Mouse (Mus musculus) liver, postnatal 0 days (tissue): ENCODE results near the gene Supt4a. TPM values are rescaled to one million over a fixed set of nuclear protein-coding genes. Genes with fewer than 3 reads are reported as not detected.
A peak's percentile ranks its signal among the peaks of the same experiment; 100 is the strongest.

Experiments
- ATAC-seq: fragments of 200-750 bp; cut with Nextera tagmentation; 2 replicates; pipeline ENCODE4 v1.8.0; 2017; ENCODE audit warnings: mild to moderate bottlenecking, moderate library complexity
- DNase-seq: peaks from one replicate; pipeline ENCODE4 v3.0.0-alpha.2; 2016
- H3K27ac ChIP-seq: fragments of 300-500 bp; sonication (generic); 2 replicates; pipeline ENCODE4 v1.5.1; 2014; ENCODE audit warnings: antibody characterized with exemption, moderate library complexity, mild to moderate bottlenecking, low read depth
- H3K27me3 ChIP-seq: fragments of 300-500 bp; sonication (generic); 2 replicates; pipeline ENCODE4 v1.6.1; 2014; ENCODE audit warnings: low read length, control low read depth, mixed read lengths; ENCODE audit not compliant: insufficient read depth
- H3K36me3 ChIP-seq: fragments of 300-500 bp; sonication (generic); replicated peaks from 2 replicates; pipeline ENCODE4 v1.6.1; 2014; ENCODE audit warnings: mild to moderate bottlenecking, control low read depth, low read length, moderate library complexity, mixed read lengths; ENCODE audit not compliant: insufficient read depth
- H3K4me1 ChIP-seq: fragments of 300-500 bp; sonication (generic); 2 replicates; pipeline ENCODE4 v1.6.1; 2014; ENCODE audit warnings: antibody characterized with exemption, mild to moderate bottlenecking, control low read depth; ENCODE audit not compliant: insufficient read depth
- H3K4me2 ChIP-seq: fragments of 300-500 bp; sonication (generic); 2 replicates; pipeline ENCODE4 v1.6.1; 2014; ENCODE audit warnings: low read depth, mild to moderate bottlenecking, low read length, moderate library complexity, mixed read lengths
- H3K4me3 ChIP-seq: fragments of 300-500 bp; sonication (generic); 2 replicates; pipeline ENCODE4 v1.5.1; 2014; ENCODE audit warnings: low read depth, low read length
- H3K9ac ChIP-seq: fragments of 300-500 bp; sonication (generic); replicated peaks from 2 replicates; pipeline ENCODE4 v1.6.1; 2014; ENCODE audit warnings: mild to moderate bottlenecking, moderate library complexity
- H3K9me3 ChIP-seq: fragments of 300-500 bp; sonication (generic); 2 replicates; pipeline ENCODE4 v1.6.1; 2016; ENCODE audit warnings: mild to moderate bottlenecking, control low read depth, low read length, mixed read lengths
- CTCF ChIP-seq: sonication (generic); IDR thresholded peaks from 2 replicates; pipeline ENCODE4 v1.5.1; 2016; ENCODE audit warnings: antibody characterized with exemption, low read depth
- EP300 ChIP-seq: IDR thresholded peaks from 2 replicates; pipeline ENCODE4 v1.6.1; 2016; ENCODE audit warnings: antibody characterized with exemption, low read depth, mild to moderate bottlenecking
- WGBS: fragments of 180-500 bp; shearing (Covaris S2); extraction: QIAGEN DNeasy Blood & Tissue Kit; methylation state at CpG from one replicate; pipeline ENCODE4 v1.1.7; 2014; ENCODE audit not compliant: insufficient replicate concordance; 5-methylcytosine and 5-hydroxymethylcytosine counted together
- microRNA counts: library from miRNA; unstranded; fragments of <30 nt; microRNA quantifications from one replicate; lab custom pipeline; 2015
- microRNA-seq: library from miRNA; unstranded; fragments of <30 nt; microRNA quantifications from one replicate; pipeline ENCODE4, GENCODE M21; 2016
- polyA plus RNA-seq: library from polyadenylated mRNA; unstranded; fragments of >200 nt; fragmentation: Nextera tagmentation; extraction: Ambion mirVana; gene quantifications from 2 replicates; pipeline ENCODE4 v1.2.1, GENCODE M21; 2015

Gene Supt4a
- polyA plus RNA-seq, 1 experiment from 2014 or later = 120 TPM

DNA sequence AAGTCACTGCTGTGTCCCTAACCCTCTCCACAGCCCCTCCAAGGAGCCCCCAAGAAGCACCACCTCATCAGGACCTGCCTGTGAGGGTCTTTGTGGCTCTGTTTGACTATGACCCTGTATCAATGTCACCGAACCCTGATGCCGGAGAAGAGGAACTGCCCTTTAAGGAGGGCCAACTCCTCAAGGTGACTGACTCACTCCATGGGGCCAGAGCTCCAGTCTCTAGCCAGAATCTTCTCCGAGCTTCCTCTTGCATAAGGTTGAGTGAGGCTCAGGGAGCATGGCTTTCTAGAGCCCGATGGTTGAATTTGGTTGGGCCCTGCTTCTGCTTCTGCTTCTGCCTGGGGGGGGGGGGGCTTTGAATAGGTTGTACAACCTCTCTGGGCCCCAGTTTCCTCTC is 42.0 kb downstream of the Supt4a start:
- WGBS = 67% methylated on average over 4 of the region's 4 CpGs
- Histone ChIP-seq H3K4me1 (peaks cover 10% of the 10 kb centered on the region), H3K27me3 (peaks cover 3% of the 10 kb centered on the region; the same call in 1 of the 2 replicates), H3K4me2 (no peak overlapping the region), H3K4me3 (no peak overlapping the region), H3K9ac (no peak overlapping the region), H3K27ac (no peak overlapping the region), H3K36me3 (no peaks in the 10 kb centered on the region), H3K9me3 (no peaks in the 10 kb centered on the region)
- TF ChIP-seq CTCF = no peak
- TF ChIP-seq EP300 = no peak
- ATAC-seq (no peak), DNase-seq (no peak)

DNA sequence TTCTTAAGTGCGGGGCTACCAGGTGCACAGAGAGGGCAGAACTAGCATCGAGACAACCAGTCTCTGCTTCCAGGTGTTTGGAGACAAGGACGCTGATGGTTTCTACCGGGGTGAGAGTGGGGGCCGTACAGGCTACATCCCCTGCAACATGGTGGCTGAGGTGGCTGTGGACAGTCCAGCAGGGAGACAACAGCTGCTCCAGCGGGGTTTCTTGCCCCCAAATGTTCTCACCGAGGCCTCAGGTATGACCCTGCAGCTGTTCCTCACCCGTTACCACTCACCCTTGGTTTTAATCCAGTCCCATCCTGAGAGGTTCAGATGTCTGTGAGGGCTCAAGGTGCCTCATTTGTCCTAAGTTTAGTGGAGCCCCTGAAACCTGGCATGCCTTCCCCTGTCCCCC is 42.8 kb downstream of the Supt4a start:
- TF ChIP-seq CTCF = no peak
- TF ChIP-seq EP300 = no peak
- Histone ChIP-seq H3K4me3 (no peak overlapping the region), H3K9me3 (no peaks in the 10 kb centered on the region), H3K4me2 (no peak overlapping the region), H3K4me1 (peaks cover 10% of the 10 kb centered on the region), H3K36me3 (no peaks in the 10 kb centered on the region), H3K27ac (no peak overlapping the region), H3K9ac (no peak overlapping the region), H3K27me3 (peaks cover 3% of the 10 kb centered on the region; the same call in 1 of the 2 replicates)
- ATAC-seq (no peak), DNase-seq (no peak)
- 75% methylated on average over 8 of the region's 8 CpGs for WGBS

DNA sequence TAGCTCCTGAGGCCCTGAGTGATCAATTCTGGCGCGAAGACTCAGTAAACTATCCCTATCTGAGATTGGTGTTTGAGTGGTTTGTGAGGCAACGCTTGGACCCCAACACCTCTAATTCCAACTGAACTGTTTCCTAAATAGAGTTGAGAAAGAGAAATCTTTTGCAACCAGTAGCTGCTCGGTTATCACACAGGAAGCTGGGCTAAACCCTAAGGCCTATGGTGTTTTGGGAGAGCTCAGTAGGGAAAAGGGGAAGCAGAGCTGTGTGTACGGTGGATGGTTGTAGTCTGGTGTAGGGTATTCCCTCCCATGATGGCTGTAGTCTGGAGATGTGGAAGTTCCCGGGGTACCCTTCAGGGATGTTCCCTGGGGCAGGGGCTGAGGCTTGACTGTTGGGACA is 52.7 kb downstream of the Supt4a start:
- Histone ChIP-seq H3K27me3 (no peaks in the 10 kb centered on the region), H3K9ac (no peak overlapping the region), H3K4me2 (no peak overlapping the region), H3K4me1 (no peaks in the 10 kb centered on the region; the same call in 1 of the 2 replicates), H3K9me3 (no peaks in the 10 kb centered on the region), H3K36me3 (no peaks in the 10 kb centered on the region), H3K4me3 (no peak overlapping the region), H3K27ac (no peak overlapping the region)
- no peak for TF ChIP-seq EP300
- TF ChIP-seq CTCF = no peak
- no peak for ATAC-seq
- 40% methylated on average over 6 of the region's 6 CpGs for WGBS
- DNase-seq = no peak

MicroRNAs within 50 kb of the gene (microRNA counts, 519-probe panel; counts per million panel counts)
- 7,196 counts per million, percentile 84 among the panel's probes with 10 or more counts for microRNA mmu-miR-142-3p (lab: Ali Mortazavi, UCI)
- microRNA mmu-miR-142-5p (lab: Ali Mortazavi, UCI) = 3,836 counts per million, percentile 42 among the panel's probes with 10 or more counts

Small RNAs within 50 kb of the gene (microRNA-seq; reads per million reads assigned to microRNA genes)
- gene Mir142 (not detected), gene Mir142b (not detected)

Other genes starting within 250 kb of the Supt4a start
- not detected in 2 replicates for gene Gm11492, start 170.9 kb upstream of the Supt4a start, polyA plus RNA-seq
- 21.7 and 22.0 TPM in 2 replicates for gene Sept4, start 168.6 kb upstream of the Supt4a start, polyA plus RNA-seq
- 4.8 and 5.6 TPM in 2 replicates for gene Mtmr4, start 145.4 kb upstream of the Supt4a start, polyA plus RNA-seq
- 0.04 TPM in 1 of 2 replicates, not detected in the other for gene Hsf5, start 120.4 kb upstream of the Supt4a start, polyA plus RNA-seq
- 4.2 and 5.8 TPM in 2 replicates for gene Rnf43, start 74.8 kb upstream of the Supt4a start, polyA plus RNA-seq
- gene Tspoap1, start 23.0 kb downstream of the Supt4a start, polyA plus RNA-seq = 0.59 and 1.2 TPM in 2 replicates
- gene Mpo, start 56.0 kb downstream of the Supt4a start, polyA plus RNA-seq = 250 and 274 TPM in 2 replicates
- not detected in 2 replicates for gene Lpo, start 90.7 kb downstream of the Supt4a start, polyA plus RNA-seq
- gene Mks1, start 115.7 kb downstream of the Supt4a start, polyA plus RNA-seq = 1.4 and 2.1 TPM in 2 replicates
- 0.52 and 0.65 TPM in 2 replicates for gene Epx, start 138.0 kb downstream of the Supt4a start, polyA plus RNA-seq
- gene Olfr462, start 154.7 kb downstream of the Supt4a start, polyA plus RNA-seq = not detected in 2 replicates
- not detected in 2 replicates for gene Olfr463, start 159.8 kb downstream of the Supt4a start, polyA plus RNA-seq
- gene Olfr464, start 183.4 kb downstream of the Supt4a start, polyA plus RNA-seq = not detected in 2 replicates
- 10.5 and 11.0 TPM in 2 replicates for gene Dynll2, start 250.0 kb downstream of the Supt4a start, polyA plus RNA-seq